Mouse (Mus musculus) ES-E14 (cell line): ENCODE results near the gene Lgals1.

Experiments
- CHD2 ChIP-seq: IDR thresholded peaks from 2 replicates; pipeline ENCODE4 v1.6.1; 2014; ENCODE audit warnings: mild to moderate bottlenecking, low read depth, low read length, inconsistent platforms
- MAFK ChIP-seq: IDR thresholded peaks from 2 replicates; pipeline ENCODE4 v1.6.1; 2014; ENCODE audit warnings: mild to moderate bottlenecking, low read depth, low read length, inconsistent platforms; ENCODE audit not compliant: insufficient read depth
- ZNF384 ChIP-seq: IDR thresholded peaks from 2 replicates; pipeline ENCODE4 v1.6.1; 2012; ENCODE audit warnings: low read depth, low read length, inconsistent platforms

GRCm38 (mm10) chr15:78898507-78899001 is 28.0 kb upstream of the Lgals1 start:
- TF ChIP-seq CHD2 (no peak), ZNF384 (no peak), MAFK (no peak)
